Mouse (Mus musculus) retina, adult 2 months (tissue): ENCODE data around the gene Adamts6.
A peak's percentile ranks its signal among the peaks of the same experiment; 100 is the strongest.

Experiments used
- DNase-seq: peaks from one replicate; pipeline ENCODE4 v3.0.0-alpha.2; 2012; ENCODE audit warnings: low read depth, low spot score

The Adamts6 gene

DNA sequence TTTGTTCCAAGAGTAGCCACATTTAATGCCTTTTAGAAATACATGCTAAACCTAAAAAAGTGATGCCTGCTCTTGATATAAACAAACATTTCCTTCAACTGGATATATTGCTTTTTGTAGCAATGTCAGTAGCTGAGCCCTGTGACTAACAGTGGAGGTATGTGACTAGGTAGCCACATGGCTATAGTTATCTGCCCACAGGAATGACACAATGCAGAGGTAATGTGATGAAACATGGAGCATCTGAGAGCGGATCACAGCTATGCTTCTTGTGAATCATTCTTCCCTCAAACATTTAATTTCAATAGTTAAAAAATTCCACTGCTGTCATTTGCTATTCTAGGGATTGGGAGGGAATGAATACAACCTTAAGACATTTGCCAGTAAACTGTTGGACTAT lies 172.7 kb downstream of the Adamts6 start:
- no peak for DNase-seq

DNA sequence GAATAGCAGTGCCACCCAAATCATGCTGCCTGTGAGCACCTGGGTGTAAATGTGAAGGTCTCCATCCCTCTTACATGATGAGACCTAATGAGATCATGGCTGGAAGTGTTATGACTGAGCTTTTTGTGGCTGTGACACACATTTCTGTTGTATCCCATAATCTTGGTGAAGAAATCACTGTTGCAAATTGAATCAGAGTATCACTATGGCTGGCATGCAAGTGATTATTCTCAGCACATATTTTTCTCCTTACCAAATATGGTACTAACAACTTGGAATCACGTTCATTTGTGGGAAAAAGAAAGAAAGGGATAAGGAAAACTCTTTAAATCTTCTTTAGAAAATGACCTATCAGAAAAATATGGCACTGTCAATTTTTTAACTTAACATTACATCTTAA lies 180.4 kb downstream of the Adamts6 start:
- no peak for DNase-seq

DNA sequence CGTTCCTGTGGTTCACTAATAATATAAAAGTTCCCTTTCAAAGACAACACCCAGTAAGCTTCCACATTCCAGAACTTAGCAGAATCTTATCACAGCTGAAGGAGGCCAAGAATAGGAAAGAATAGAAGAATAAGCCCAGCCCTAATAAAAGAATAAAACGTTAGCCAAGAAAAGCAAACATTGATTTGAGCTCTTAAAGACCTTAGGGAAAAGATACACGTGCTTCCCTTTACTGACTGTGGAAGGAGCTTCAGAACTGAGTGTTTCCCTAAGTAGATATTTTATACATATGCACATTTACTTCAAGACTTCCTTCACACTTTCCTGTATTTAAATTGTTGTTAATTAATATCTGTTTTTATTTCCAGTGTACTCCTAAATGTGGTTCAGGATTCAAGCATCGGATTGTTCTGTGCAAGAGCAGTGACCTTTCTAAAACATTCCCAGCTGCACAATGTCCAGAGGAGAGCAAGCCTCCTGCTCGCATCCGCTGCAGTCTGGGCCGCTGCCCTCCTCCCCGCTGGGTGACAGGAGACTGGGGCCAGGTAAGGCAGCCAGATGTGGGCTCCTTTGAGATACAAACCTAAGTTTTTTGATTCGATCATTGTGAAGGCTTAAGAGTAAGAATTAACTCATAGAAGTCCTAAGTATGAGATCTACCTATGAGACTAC lies 188.8 kb downstream of the Adamts6 start:
- DNase-seq = no peak

DNA sequence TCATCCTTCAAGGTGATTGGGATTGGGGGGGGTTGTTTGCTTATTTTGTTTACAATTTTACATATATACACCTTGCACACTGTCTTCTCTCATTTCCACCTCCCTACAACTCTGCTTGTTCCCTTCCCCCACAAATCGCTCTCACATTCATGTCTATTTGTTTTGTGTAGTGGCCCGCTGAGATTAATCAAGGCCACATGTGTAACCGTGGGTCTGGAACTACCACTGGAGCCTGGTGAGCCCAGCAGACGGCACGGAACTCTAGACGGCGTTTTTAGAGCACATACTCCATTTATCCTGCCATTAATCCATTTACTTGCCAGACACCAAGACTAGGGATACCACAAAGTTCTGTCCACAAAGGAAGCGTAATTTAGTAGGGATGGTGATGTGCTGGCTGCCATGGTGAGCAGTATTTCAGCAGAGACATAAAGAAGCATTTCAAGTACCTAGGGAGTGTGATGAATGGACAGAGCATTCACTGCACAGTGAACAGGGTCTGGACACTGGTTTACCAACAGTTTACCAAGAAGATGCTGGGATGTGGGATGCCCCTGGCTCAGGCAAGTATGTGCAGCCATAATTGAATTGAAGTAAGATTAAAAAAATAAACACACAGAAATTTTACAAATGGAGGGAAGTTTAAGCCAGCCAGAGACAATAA lies 194.9 kb downstream of the Adamts6 start:
- no peak for DNase-seq

DNA sequence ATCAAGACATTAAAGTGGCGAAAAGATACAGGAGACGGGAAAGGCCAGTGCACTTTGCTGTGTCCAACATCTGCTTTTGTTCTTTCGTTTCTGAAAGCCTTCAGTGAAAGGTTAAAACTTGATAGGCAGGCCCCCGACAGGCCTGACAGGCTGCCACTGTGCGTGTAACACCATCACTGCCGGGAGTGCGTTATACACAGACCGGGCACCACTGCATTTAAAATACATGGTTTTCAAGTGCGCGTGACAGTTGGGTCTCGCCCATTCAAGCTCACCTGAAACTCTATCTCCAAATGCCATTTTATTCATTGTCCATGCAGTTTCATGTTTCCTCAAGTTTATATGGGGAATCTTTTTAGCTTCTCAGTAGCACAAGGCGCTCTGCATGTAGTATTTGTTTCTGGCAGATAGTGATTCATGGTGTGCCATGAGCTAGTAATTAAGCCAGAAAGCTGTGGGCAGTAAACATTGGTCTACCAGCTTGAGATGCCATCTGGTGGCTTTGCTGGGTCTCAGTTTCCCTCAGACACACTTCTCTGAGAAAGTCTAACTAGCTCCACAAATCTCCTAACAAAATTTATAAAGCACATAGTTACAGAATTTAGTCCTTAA lies 195.6 kb downstream of the Adamts6 start:
- DNase-seq = no peak

DNA sequence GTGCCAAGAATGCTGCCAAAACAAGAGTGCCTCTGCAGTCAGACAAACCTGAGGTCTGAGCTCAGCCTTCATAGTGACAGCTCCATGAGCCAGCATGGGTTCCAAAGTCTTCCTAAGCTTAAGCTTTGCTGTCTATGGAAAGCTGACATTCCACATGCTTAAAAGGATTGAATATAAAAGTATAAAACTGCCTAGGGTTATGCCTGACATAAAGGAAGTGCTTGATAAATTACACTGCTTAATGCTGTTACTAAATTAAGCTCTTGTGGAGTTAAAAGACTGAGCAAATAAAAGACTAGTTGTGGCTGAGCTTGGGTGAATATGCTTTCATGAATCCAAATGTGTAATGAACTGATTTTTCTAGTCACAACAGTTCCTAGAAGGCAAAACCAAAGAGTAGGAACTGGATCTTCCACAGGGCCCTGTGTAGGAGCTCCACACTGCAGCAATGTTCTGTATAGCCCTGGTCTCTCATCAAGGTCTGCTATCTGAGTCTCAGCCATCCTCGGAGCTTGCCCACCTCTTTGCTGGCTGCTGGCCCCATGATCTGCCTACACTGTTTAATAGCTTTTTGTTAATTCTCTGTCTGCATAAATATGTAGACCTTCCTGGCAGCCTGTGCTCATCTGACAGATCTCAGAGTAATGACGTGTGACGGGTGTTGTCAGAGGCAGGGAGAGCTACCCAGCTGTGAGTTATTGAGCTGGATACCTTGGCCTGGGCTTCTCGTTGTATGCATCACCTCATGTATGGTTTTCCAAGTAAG lies 203.6 kb downstream of the Adamts6 start:
- no peak for DNase-seq

DNA sequence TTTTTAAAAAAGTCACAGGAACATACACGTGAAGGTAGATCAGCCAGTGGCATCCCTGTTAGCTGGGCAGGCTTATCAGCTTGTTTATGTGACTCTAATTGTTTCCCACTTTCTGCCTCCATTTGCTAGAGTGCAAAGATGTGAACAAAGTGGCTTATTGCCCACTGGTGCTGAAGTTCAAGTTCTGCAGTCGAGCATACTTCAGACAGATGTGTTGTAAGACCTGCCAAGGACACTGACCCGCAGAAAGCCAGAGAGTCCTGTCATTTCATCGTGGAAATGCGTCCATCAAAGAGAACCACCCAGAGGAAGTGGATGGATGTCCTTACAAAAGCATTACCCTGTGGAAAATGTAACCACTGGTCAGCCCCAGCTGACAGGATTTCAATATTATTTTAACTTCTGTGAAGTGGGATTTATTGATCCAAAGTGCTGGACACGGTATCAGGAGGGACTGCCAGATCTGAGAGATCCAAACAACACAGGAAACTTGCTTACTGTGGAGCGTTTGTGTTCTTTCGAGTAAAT lies 205.9 kb downstream of the Adamts6 start:
- DNase-seq = no peak

DNA sequence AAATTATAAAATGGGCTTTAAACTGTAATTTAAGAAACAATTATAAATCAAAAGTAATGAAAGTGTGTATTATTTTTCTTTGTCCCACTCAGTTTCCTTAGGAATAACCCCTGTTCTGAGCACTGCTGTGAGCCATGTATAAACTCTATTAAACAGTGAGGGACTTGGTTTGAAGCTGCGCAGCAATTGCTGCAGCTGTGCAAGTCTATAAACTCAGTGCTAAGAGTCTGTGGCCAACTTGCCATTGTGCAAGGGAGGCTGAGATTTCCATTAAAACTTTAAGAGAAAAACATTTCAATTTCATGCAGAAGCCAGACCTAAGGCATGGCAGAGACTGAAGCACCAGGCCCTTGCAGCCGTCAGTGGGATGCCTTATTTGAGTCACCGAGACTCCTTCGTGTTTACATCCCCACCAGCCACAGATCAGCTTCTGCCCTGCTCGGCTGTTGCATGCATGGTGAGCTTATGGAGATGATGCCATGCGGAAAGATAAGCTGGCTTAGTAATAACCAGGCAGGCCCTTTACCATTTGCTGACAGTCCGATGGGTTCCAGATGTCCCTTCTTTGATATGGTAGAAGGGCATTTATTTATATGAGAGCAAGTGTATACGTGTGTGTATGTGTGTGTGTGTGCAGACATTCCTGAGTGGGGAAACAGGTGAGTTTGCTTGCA lies 206.7 kb downstream of the Adamts6 start:
- DNase-seq = peak; percentile 41

DNA sequence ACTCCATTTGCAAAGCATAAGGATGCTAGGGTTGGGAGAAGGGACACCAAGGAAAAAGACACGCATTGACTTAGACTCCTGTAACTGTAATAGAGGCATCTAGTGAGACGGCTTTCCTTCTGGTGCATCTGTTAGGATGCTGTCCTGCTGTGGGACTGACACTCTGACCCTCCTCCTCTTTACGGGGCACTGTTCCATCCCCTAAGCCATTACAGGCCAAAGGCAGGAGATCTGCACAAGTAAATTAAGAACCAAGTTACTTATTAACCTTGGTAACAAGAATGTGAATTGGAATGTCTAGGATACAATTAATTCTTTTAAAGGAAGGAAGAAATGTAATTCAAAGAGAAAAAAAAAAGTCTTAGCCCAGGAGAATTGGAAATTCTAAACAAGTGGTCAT lies 210.0 kb downstream of the Adamts6 start:
- DNase-seq = no peak

DNA sequence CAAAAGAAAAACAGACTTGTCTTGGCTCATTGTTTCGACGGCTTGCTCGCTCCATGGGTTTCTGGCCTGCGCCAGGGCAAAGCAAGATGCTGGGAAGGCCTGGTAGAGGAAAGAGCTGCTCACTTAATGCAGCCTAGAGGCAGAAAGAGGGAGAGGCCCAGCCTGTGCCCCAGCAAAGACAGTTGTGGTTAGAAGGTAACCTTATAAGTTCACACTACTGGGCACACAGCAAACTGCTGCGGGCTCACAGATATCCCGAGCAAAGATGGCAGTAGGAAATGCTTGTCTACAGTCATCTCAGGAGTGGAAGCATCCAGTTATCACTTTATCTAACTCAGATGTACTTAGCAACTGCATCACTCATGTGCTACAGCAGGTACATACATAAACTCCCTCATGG lies 211.0 kb downstream of the Adamts6 start:
- DNase-seq = no peak

DNA sequence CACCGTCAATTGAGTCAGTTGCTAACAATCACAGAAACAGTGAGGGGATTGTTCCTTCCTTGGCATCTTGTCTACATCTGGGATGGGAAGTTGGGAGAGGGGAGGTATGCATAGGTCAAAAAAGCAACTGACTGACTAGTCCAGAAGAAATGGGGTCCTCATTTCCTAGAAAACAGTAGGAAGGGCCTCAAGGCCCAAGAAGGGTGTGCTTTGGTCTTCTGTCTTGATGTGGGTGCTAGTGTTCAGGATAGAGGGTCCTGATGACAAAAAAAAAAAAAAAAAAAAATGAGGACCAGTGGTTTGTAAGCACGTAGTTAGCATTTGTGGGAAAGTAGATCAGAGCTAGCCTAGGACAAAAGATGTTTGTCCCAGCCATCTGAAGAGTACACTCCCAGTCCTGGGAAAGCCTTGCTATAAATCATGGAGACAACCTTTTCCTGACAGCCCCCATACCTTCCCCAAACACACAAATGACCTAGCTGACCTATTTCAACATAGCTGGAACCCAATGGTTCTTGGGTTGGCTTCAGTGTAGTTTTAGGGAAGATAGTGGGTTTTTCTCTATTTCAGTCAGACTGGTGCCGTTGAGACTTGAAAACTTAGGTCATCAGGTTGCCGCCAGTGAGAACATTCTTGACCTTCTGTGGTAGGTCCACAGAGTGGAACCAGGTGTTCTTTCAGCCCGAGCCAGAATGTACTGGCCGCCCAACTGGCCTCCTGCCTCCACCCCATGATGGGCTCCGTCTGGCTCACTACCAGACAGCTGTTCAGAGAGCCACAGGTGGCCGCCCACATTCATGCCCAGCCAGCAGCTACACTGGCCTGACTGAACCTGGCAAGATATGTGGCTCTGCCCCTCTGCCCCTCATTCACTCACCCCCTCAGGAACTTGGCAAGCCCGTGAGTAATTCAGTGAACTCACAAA lies 211.7 kb downstream of the Adamts6 start:
- DNase-seq = no peak

DNA sequence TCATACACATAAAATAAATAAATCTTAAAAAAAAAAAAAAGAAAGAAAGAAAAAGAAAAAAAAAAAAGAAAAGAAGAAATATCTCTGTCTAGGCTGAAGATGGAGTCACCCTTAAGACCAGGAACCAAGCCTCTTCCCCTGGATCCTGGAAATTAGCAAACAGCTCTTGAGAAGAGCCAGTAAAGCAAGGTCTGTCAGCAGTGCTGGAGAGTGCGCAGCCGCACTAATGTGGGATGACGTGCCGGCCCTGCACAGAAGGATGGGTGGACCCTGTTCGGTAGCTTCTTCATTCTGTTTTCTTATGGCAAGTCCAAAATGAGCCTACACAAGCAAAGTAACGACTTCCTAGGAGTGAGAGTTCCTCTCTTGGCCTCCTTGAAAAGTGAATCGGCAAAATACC lies 214.8 kb downstream of the Adamts6 start:
- DNase-seq = no peak

DNA sequence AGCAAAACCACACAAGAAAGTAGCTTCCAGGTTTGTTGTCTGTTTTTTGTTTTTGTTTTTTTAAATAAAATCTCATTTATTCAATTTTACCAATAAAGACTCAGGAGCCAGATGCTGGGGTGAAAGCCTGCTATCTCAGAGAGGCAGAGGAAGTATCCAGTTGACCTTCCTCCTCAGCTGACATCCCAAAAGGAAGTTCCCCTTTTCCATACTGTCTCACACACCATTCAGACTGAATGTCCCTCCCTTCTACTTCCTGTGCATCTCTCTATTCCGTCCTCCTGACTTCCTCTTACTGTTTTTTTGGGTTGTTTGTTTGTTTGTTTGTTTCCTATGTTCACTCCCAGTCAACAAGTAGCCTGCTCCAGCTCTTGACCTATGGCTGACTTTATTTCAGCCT lies 216.4 kb downstream of the Adamts6 start:
- DNase-seq = no peak

DNA sequence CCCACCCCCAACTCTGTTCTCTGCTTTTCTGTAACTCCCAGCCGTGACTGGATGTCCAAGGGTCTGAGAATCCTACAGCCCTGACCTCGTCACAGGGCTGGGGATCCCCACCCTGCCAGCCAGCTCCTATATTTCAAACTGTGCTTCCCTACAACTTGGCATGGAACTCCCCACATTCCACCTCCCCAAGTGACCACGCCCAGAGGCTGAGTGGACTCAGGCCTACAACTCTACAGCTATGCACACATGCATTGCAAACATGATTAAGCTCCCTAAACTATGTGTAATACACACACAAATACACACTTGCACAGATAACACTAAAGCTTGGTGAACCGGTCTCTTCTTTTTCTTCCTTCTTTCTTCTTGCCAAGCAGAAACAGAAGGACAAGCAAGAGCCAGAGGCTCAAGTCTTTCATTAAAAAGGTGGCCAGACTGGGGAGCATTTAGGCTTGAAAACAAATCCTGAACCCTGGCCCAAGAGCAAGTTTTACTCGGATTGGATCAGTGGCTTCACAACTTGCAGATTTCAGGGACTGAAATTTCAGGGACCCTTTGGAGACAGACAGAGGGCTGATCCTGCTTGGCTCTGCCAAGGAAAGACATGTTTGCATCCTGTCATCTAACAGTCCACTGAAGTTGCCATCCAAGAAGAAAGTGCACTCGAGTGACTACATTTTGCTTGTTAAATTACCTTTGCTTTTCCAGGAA lies 218.7 kb downstream of the Adamts6 start:
- no peak for DNase-seq

DNA sequence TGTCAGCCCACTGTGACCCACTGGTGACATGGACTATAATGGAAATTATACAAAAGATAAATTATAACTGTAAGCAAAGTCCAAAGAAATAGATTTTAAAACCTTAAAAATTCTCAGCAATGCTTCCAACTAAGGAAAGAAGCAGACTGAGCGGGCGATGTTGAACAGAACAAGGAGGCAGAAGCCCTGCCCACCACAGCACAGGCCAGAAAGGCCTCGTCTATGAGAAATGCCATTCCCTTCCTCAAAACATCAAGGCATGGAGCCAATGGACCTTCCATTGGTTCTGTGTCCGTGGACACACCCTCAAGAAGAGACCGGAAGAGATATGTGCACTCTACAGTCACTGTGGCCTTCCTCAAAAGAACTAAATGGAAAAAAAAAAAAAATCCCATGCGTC lies 220.0 kb downstream of the Adamts6 start:
- DNase-seq = no peak

DNA sequence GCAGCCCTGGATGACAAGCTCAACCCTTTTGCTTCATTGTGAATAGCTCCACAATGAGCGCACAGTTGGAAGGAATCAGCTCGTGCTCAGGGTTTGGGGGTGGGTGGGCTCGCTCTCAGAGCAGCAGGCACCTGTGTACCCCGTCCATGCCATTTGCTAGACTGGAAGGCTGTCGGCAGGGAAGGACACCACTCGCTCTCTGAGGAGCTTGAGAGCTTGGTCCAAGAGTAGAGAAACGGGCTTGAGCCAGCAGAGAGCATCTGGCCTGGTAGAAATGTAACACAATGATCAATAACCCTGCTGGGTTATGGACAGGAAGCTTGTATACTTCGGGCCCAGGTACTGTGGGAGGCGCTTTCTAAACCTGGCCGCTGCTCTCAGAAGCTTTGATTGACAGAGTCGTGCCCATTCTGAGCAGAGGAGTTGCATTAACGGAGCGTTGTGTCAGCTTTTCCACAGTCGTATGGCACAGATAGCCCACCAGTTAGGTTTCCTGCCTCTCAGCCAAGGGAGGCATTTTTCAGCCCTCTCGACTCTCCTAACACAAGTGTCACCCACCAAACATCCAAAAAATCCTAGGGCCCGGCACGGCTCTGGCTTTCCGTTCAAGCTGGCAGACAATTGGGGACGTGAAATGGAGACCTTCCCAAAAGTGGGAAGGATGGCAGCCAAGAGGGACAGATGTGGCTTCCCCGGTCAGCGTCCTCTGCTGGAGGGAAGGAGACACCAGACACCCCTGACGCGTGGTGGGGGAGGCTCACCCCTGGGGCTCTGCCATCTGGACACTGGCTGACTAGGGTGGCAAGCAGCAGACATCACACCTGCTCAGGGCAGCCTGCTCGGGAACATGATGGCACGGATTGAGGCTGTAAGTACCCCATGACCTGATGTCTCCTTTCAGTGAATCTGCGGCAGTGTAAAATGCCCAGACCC lies 222.2 kb downstream of the Adamts6 start:
- no peak for DNase-seq

DNA sequence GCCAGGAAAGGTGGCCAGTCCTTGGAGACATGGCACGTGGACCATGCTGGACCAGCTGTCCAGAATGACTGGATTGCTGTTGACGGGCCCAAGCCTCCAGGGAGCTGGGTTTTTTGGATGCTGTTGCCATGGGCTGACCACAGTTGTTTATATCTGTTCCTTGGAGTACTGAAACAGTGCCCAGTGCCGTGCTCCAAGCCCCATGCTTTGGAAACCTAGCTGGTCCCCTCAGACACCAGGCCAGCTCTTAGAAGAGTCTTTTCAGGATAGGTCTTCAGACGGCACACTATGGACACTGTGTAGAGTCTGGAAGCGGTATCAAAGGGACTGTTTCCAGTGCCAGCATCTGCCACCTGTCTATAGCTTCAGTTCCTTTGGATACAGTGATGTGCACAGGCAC lies 223.1 kb downstream of the Adamts6 start:
- DNase-seq = no peak

DNA sequence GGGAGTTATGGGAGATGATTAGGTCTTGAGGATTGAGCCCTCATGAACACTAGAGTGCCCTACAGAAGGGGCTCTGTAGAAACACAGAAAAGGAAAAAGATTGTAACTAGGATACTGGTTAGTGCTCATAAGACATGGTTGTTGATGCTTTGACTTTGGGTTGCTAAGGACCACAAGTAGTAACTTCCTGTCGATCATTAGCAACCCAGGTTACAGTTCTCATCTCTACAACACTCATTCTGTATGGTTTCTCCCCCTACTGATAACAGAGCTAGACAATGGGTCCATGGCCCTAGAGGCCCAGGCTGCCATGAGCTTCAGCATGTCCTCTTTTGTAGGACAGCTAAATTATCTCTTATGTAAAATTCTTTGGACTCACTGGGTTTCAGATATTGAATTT lies 227.4 kb downstream of the Adamts6 start:
- no peak for DNase-seq

DNA sequence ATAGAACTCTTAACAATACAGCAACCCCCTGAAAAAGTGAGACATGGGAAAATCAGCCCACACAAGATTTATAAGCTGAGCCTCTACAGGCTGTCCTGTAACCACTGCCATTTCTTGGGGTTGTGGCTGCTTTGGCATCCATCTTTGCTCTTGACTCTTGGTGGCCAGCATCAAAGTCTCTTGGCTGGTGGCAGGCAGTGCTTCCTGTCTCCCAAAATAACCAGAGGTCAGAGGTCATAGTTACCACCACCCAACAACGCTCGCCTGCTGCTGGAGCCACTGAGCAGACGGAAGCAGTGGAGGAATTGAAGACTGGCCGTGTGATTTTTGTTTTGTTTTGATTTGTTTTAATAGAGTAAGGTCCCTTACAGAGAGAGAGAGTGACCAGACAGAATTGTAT lies 228.5 kb downstream of the Adamts6 start:
- DNase-seq = no peak
